Mouse (Mus musculus): ENCODE measurements around the gene Btbd19.

- TF ChIP-seq CTCF (IDR thresholded peaks at IDR 0.05; ENCODE audit: extremely low read depth, insufficient read length, insufficient replicate concordance, low read depth, low read length) (no peak), POLR2A (IDR thresholded peaks at IDR 0.05; ENCODE audit: low read depth, low read length) (no peak)
These were observed 34.9 kb downstream of the Btbd19 start for GRCm38 (mm10) chr4:117090586-117090985.
